Mouse (Mus musculus) mouse trophoblast stem cell (cell line): Measurements from ENCODE around the gene Vps72.

Experiments
- in situ Hi-C, 2 experiments: fragments of 300-500 bp; cut with MseI, MboI; formaldehyde crosslinking; loops; 2 replicates in 1 of 2; 3 replicates in 1 of 2; pipeline ENCODE4 v1.15.1; 2025

Vps72 gene

DNA sequence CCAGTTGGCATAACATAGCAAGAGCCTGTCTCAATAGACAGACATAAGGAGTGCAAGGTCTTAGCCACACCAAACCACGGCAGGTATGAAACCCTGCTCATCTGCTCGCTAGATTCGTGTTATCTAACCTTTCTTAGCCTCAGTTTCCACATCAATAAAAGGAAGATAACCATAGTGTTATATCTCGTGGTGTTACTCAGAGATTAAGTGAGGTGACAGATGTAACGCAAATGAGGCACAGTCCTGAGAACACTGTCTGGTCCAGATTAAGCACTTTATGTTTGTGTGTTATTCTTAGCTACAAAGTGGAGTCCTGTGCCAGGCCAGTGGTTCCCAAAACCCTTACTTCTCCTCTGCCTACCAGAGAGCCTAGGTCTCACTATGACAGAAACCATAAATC is 54.0 kb downstream of the Vps72 start:
- in situ Hi-C loops: no loop called here

DNA sequence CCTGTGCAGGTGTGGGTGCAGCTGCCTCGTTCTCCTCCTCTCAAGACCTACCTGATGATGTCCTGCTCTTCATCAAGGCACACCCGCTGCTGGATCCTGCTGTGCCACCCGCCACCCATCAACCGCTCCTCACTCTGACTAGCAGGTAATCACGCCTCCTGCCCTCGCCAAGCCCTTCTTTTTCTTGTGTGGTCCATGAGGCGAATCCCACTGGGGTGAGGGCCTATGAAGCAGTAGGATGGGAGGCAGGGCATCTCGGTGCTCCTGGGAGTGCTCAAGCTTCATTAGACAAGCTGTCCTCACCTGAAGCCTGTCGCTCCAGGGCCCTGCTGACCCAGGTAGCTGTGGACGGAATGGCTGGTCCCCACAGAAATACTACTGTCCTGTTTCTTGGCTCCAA is 59.2 kb downstream of the Vps72 start:
- in situ Hi-C loops: no loop called here

DNA sequence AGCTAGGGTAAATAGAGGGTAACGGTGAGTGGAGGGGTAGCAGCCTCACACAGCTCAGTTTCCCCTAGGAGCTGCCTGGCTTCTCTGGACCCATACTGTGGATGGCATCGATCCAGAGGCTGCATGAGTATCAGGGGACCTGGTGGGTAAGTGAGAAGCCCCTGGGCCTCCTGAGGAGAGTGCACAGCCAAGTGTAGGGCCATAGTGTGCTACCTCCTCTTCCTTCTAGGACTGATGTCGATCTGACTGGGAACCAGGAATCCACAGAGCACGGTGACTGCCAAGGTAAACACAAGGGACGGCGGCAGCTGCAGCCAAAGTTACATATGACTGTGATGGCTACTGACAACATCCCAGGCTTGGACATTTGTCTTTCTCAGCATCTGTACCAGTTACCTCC is 60.3 kb downstream of the Vps72 start:
- in situ Hi-C loops: no loop called here
